Mouse (Mus musculus) kidney, adult 10 weeks (tissue): Measurements from ENCODE around the gene Kbtbd2. TPM values are rescaled to one million over a fixed set of nuclear protein-coding genes. Genes with fewer than 3 reads are reported as not detected.

Experiments used
- polyA plus RNA-seq: library from polyadenylated mRNA; stranded (reverse); fragments of 350-450 nt; fragmentation: Illumina TruSeq; extraction: RNeasy Lipid Tissue Mini Kit (QIAGEN cat#74804); gene quantifications from one replicate; pipeline ENCODE4 v1.2.3, GENCODE M21; 2014; ENCODE audit warnings: low read depth, low replicate concordance

Gene Kbtbd2
- 36.7 TPM for polyA plus RNA-seq

DNA sequence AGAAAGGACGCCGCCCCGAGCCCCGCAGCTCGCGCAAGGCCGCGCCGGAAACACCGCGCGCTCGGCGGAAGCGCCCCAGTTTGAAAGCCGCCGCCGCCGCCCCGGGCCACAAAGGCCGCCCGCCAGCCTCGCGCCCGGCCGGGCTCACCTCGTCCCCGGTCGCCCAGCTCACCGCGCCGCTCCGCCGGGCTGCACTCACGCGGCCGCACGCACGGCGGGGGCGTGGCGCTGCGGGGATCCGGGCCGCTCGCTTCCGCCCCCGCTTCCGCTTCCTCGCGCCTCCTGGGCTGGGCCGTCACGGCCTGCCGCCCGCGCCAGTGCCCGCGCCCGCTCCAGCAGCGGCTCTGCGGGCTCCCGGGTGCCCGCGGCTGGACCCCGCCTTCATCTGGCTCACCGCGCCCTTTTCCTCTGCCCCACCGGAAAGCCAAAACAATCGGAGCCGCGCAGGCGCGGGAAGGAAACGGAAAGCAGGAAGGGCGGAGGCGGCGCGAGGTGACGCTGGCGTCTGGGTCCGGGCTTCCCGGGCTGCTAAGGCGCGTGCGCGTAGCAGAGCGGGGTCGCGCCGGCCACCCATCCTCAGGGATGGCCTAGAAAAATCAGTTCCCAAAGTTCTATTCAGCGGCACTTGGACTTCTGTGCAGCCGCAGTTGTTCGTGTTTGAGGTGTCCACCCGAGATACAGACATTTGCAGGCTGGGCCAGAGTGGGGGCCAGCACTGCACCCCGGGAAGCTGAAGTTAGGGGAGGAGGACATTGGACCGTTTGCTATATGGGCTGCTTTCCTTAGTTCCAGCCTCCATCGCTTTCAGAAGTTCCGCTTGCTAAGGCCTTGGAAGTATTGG is at the start of gene Kbtbd2:
Gene Kbtbd2, minus strand, starts transcription at position 503 of the 841 bp plus-strand sequence.

DNA sequence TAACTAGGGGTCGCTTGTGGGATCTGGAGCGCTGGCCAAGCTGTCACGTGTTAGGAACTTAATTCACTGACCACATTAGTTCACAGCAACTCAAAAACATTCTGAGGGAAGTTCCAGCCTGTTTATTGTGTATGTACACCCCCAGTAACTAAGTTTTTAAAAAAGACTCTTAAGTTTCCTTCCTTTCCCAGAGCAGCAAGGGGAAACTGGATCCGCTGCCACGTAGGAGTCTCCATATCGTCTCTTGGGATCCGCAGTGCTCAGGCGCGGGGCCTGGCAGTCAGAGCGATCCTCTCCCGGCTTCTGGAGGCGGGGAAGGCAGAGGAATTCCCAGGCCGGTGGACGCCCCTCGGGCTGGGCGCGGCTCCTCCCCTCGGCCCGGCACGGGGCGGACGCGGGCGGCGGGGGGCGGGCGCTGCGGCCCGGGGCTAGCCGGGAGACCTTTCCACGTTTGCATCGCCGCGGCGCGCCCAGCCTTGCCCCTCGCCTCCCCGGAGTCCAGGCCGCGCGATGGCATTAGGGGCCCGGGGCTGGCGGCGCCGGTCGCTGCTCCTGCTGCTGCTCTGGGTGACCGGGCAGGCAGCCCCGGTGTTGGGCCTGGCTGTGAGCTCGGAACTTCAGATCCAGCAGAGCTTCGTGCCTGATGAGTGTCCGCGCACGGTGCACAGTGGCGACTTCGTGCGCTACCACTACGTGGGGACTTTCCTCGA is 34.2 kb upstream of the Kbtbd2 start, which contains the start of gene Fkbp9:
Gene Fkbp9, plus strand, starts transcription at position 363 of the 710 bp plus-strand sequence.

Other genes with a start within 250 kb of the Kbtbd2 start
- 3.2 TPM for gene Pde1c, start 228.7 kb downstream of the Kbtbd2 start, polyA plus RNA-seq
- 47.5 TPM for gene Lsm5, start 93.1 kb downstream of the Kbtbd2 start, polyA plus RNA-seq
- 48.1 TPM for gene Avl9, start 82.9 kb downstream of the Kbtbd2 start, polyA plus RNA-seq
- 64.8 TPM for gene Fkbp9, start 34.2 kb upstream of the Kbtbd2 start, polyA plus RNA-seq
- gene Nt5c3, start 126.1 kb upstream of the Kbtbd2 start, polyA plus RNA-seq: 206 TPM
- gene Vmn1r4, start 126.2 kb upstream of the Kbtbd2 start, polyA plus RNA-seq: 1.9 TPM
- not detected for gene Vmn1r5, start 172.5 kb upstream of the Kbtbd2 start, polyA plus RNA-seq
- gene Vmn1r6, start 199.4 kb upstream of the Kbtbd2 start, polyA plus RNA-seq: not detected
- not detected for gene Vmn1r7, start 227.5 kb upstream of the Kbtbd2 start, polyA plus RNA-seq
- not detected for gene Vmn1r8, start 234.5 kb upstream of the Kbtbd2 start, polyA plus RNA-seq